ENCODE assay signal across 9 mouse cellular contexts in genomic region chr10:5207905-5208641, GRCm38 (mm10).
DNase-seq lines count a peak whose midpoint lies in the region; ATAC-seq lines count a peak whose summit lies in the region.
"Had no signal": no experiment of that assay in that cellular context is flagged by ENCODE, and none has a peak within 500 bp of the region (broad histone marks: within the 10 kb centered on the region; RNA-seq: fewer than 3 reads in every experiment).

No protein-coding gene starts in this region.

- H3K4me3 ChIP-seq in heart, embryonic 15.5 days: no peak overlapping the region
- H3K4me3 ChIP-seq in liver, embryonic 11.5 days (ENCODE audit: low read depth, low read length): no peak overlapping the region
- H3K4me3 ChIP-seq in hindbrain, embryonic 11.5 days (ENCODE audit: low read depth, low read length): no peak overlapping the region
- H3K4me3 ChIP-seq: neural tube, embryonic 12.5 days had no signal

- WGBS in heart, embryonic 15.5 days: 20% methylated on average over 7 of the region's 7 CpGs
- WGBS in liver, embryonic 11.5 days: 11% methylated on average over 7 of the region's 7 CpGs
- WGBS in hindbrain, embryonic 11.5 days: 54% methylated on average over 7 of the region's 7 CpGs

- ATAC-seq in heart, embryonic 15.5 days (replicated peaks; ENCODE audit: insufficient number of reproducible peaks, insufficient read depth, low FRiP score, low read depth): peak; percentile 89
- peak; percentile 62 for ATAC-seq in liver, embryonic 11.5 days (replicated peaks; ENCODE audit: low FRiP score)
- no peak for ATAC-seq in hindbrain, embryonic 11.5 days (ENCODE audit: low FRiP score)
- no peak for ATAC-seq in frontal cortex, adult (ENCODE audit: low TSS enrichment)

- no peaks in the 10 kb centered on the region for H3K27me3 ChIP-seq in heart, embryonic 15.5 days
- H3K27me3 ChIP-seq in liver, embryonic 11.5 days (replicated peaks; ENCODE audit: control insufficient read depth, insufficient read depth, low read length): no peaks in the 10 kb centered on the region
- no peaks in the 10 kb centered on the region for H3K27me3 ChIP-seq in hindbrain, embryonic 11.5 days (ENCODE audit: control insufficient read depth, insufficient read depth, low read length)
- H3K27me3 ChIP-seq: neural tube, embryonic 12.5 days had no signal

- H3K36me3 ChIP-seq in heart, embryonic 15.5 days: peaks cover 17% of the 10 kb centered on the region
- H3K36me3 ChIP-seq in liver, embryonic 11.5 days (ENCODE audit: control insufficient read depth, insufficient read depth, low read length): no peaks in the 10 kb centered on the region
- no peaks in the 10 kb centered on the region for H3K36me3 ChIP-seq in hindbrain, embryonic 11.5 days (ENCODE audit: control insufficient read depth, insufficient read depth, low read length)
- H3K36me3 ChIP-seq: neural tube, embryonic 12.5 days had no signal

- DNase-seq in MN1 (ENCODE audit: low spot score): peak; percentile 72
- DNase-seq in embryo, embryonic 10 days (ENCODE audit: low spot score): peak; percentile 21
- no peak for DNase-seq in liver, embryonic 11.5 days (ENCODE audit: low spot score)
- DNase-seq in right cerebral cortex, postnatal 14 days: no peak
- DNase-seq in hindbrain, embryonic 11.5 days (ENCODE audit: low spot score): no peak
- DNase-seq in ovary, postnatal 36 days (ENCODE audit: low spot score): no peak

- no peaks in the 10 kb centered on the region for H3K9me3 ChIP-seq in heart, embryonic 15.5 days (replicated peaks)
- H3K9me3 ChIP-seq in liver, embryonic 11.5 days (ENCODE audit: control insufficient read depth, low read length): no peaks in the 10 kb centered on the region
- H3K9me3 ChIP-seq in hindbrain, embryonic 11.5 days (ENCODE audit: control insufficient read depth, low read length): no peaks in the 10 kb centered on the region
- H3K9me3 ChIP-seq: neural tube, embryonic 12.5 days had no signal

- H3K9ac ChIP-seq in heart, embryonic 15.5 days: no peak overlapping the region
- no peak overlapping the region; the same call in 1 of the 2 replicates for H3K9ac ChIP-seq in liver, embryonic 11.5 days (ENCODE audit: low read depth, low read length)
- no peak overlapping the region for H3K9ac ChIP-seq in hindbrain, embryonic 11.5 days (ENCODE audit: low read depth, low read length)
- H3K9ac ChIP-seq: neural tube, embryonic 12.5 days had no signal

- H3K4me2 ChIP-seq in heart, embryonic 15.5 days: no peak overlapping the region
- peak overlapping the region; percentile 17; the same call in 1 of the 2 replicates for H3K4me2 ChIP-seq in liver, embryonic 11.5 days
- no peak overlapping the region for H3K4me2 ChIP-seq in hindbrain, embryonic 11.5 days (replicated peaks; ENCODE audit: low read depth, low read length)
- H3K4me2 ChIP-seq: neural tube, embryonic 12.5 days had no signal

- peaks cover 8% of the 10 kb centered on the region for H3K4me1 ChIP-seq in heart, embryonic 15.5 days (replicated peaks)
- H3K4me1 ChIP-seq in liver, embryonic 11.5 days (replicated peaks; ENCODE audit: control insufficient read depth, insufficient read depth, low read length): peaks cover 25% of the 10 kb centered on the region
- no peaks in the 10 kb centered on the region for H3K4me1 ChIP-seq in hindbrain, embryonic 11.5 days (replicated peaks; ENCODE audit: control insufficient read depth, insufficient read depth, low read length)
- H3K4me1 ChIP-seq: neural tube, embryonic 12.5 days had no signal

- H3K27ac ChIP-seq in heart, embryonic 15.5 days: peak overlapping the region; percentile 79
- H3K27ac ChIP-seq in liver, embryonic 11.5 days (ENCODE audit: low read depth, low read length): peak overlapping the region; percentile 84
- H3K27ac ChIP-seq in hindbrain, embryonic 11.5 days (ENCODE audit: low read depth, low read length): no peak overlapping the region
- H3K27ac ChIP-seq: neural tube, embryonic 12.5 days had no signal

Comparison
In these comparisons a context has a peak if more than half of its experiments do, and no peak if none do; other contexts are left out.
1. DNase-seq: peak in MN1 (single experiment) and embryo, embryonic 10 days (single experiment); none in liver, embryonic 11.5 days (single experiment), right cerebral cortex, postnatal 14 days (single experiment), hindbrain, embryonic 11.5 days (single experiment) and ovary, postnatal 36 days (single experiment).
2. ATAC-seq: peak in heart, embryonic 15.5 days (single experiment) and liver, embryonic 11.5 days (single experiment); none in hindbrain, embryonic 11.5 days (single experiment) and frontal cortex, adult (single experiment).